Mouse (Mus musculus): Measurements from ENCODE around the gene Lamc2. TPM values are rescaled to one million over a fixed set of nuclear protein-coding genes. Genes with fewer than 3 reads are reported as not detected.

The Lamc2 gene
- polyA plus RNA-seq, 1 experiment from 2014 or later: 62.9 TPM

- Histone ChIP-seq H3K27ac (ENCODE audit: low read length) (no peak overlapping the region), H3K4me3 (ENCODE audit: low read depth, low read length) (no peak overlapping the region), H3K9me3 (ENCODE audit: low read length) (no peaks in the 10 kb centered on the region), H3K4me1 (ENCODE audit: insufficient read depth, low read depth, low read length) (0 out of 2 replicates have a peak, but pooled peaks cover 6% of the 10 kb centered on the region), H3K36me3 (ENCODE audit: insufficient read depth, low read length) (no peaks in the 10 kb centered on the region), H3K4me2 (replicated peaks; ENCODE audit: low read depth, low read length) (no peak overlapping the region), H3K9ac (replicated peaks; ENCODE audit: low read depth) (no peak overlapping the region), H3K27me3 (replicated peaks; ENCODE audit: insufficient read depth, low read length) (no peaks in the 10 kb centered on the region)
- DNase-seq (ENCODE audit: low spot score) (peak; percentile 4), ATAC-seq (no peak)
- WGBS: 61% methylated on average over 11 of the region's 12 CpGs
- TF ChIP-seq EP300 (IDR thresholded peaks at IDR 0.05) (no peak), CTCF (IDR thresholded peaks at IDR 0.05) (no peak)
These were observed 81.4 kb downstream of the Lamc2 start for GRCm38 (mm10) chr1:153104804-153105203.

- ATAC-seq: no peak
- 0 out of 2 replicates have a peak, but pooled peaks cover 6% of the 10 kb centered on the region for H3K4me1 ChIP-seq (ENCODE audit: insufficient read depth, low read depth, low read length)
- H3K27me3 ChIP-seq (replicated peaks; ENCODE audit: insufficient read depth, low read length): no peaks in the 10 kb centered on the region
- no peaks in the 10 kb centered on the region for H3K36me3 ChIP-seq (ENCODE audit: insufficient read depth, low read length)
- H3K9ac ChIP-seq (replicated peaks; ENCODE audit: low read depth): no peak overlapping the region
- H3K4me3 ChIP-seq (ENCODE audit: low read depth, low read length): no peak overlapping the region
- WGBS: 98% methylated on average over 8 of the region's 8 CpGs
- no peak overlapping the region for H3K4me2 ChIP-seq (replicated peaks; ENCODE audit: low read depth, low read length)
- no peaks in the 10 kb centered on the region for H3K9me3 ChIP-seq (ENCODE audit: low read length)
- TF ChIP-seq EP300 (IDR thresholded peaks at IDR 0.05): no peak
- TF ChIP-seq CTCF (IDR thresholded peaks at IDR 0.05): no peak
- DNase-seq (ENCODE audit: low spot score): no peak
- H3K27ac ChIP-seq (ENCODE audit: low read length): no peak overlapping the region
These were observed 83.1 kb downstream of the Lamc2 start for GRCm38 (mm10) chr1:153103186-153103554.

GRCm38 (mm10) chr1:153102296-153103185 lies 83.7 kb downstream of the Lamc2 start:
- WGBS: 92% methylated on average over 17 of the region's 17 CpGs
- Histone ChIP-seq H3K27me3 (replicated peaks; ENCODE audit: insufficient read depth, low read length) (no peaks in the 10 kb centered on the region), H3K4me3 (ENCODE audit: low read depth, low read length) (no peak overlapping the region), H3K27ac (ENCODE audit: low read length) (no peak overlapping the region), H3K9me3 (ENCODE audit: low read length) (no peaks in the 10 kb centered on the region), H3K4me1 (ENCODE audit: insufficient read depth, low read depth, low read length) (0 out of 2 replicates have a peak, but pooled peaks cover 4% of the 10 kb centered on the region), H3K9ac (replicated peaks; ENCODE audit: low read depth) (no peak overlapping the region), H3K4me2 (replicated peaks; ENCODE audit: low read depth, low read length) (no peak overlapping the region), H3K36me3 (ENCODE audit: insufficient read depth, low read length) (no peaks in the 10 kb centered on the region)
- TF ChIP-seq EP300 (IDR thresholded peaks at IDR 0.05): no peak
- TF ChIP-seq CTCF (IDR thresholded peaks at IDR 0.05): no peak
- no peak for ATAC-seq
- peak; percentile 6 for DNase-seq (ENCODE audit: low spot score)

- 17% methylated on average over 9 of the region's 9 CpGs for WGBS
- Histone ChIP-seq H3K4me3 (ENCODE audit: low read depth, low read length) (no peak overlapping the region), H3K9me3 (ENCODE audit: low read length) (no peaks in the 10 kb centered on the region), H3K27me3 (replicated peaks; ENCODE audit: insufficient read depth, low read length) (no peaks in the 10 kb centered on the region), H3K9ac (replicated peaks; ENCODE audit: low read depth) (no peak overlapping the region), H3K4me2 (replicated peaks; ENCODE audit: low read depth, low read length) (no peak overlapping the region; the same call in 1 of the 2 replicates), H3K36me3 (ENCODE audit: insufficient read depth, low read length) (no peaks in the 10 kb centered on the region), H3K27ac (ENCODE audit: low read length) (no peak overlapping the region), H3K4me1 (ENCODE audit: insufficient read depth, low read depth, low read length) (0 out of 2 replicates have a peak, but pooled peaks cover 4% of the 10 kb centered on the region)
- DNase-seq (ENCODE audit: low spot score) (peak; percentile 84), ATAC-seq (peak; percentile 36)
- TF ChIP-seq EP300 (IDR thresholded peaks at IDR 0.05): no peak
- TF ChIP-seq CTCF (IDR thresholded peaks at IDR 0.05): peak; percentile 81
These were observed 84.8 kb downstream of the Lamc2 start for GRCm38 (mm10) chr1:153101327-153101880.

- Histone ChIP-seq H3K9me3 (ENCODE audit: low read length) (no peaks in the 10 kb centered on the region), H3K9ac (replicated peaks; ENCODE audit: low read depth) (no peak overlapping the region), H3K4me2 (replicated peaks; ENCODE audit: low read depth, low read length) (no peak overlapping the region), H3K36me3 (ENCODE audit: insufficient read depth, low read length) (no peaks in the 10 kb centered on the region), H3K4me1 (ENCODE audit: insufficient read depth, low read depth, low read length) (0 out of 2 replicates have a peak, but pooled peaks cover 4% of the 10 kb centered on the region), H3K27me3 (replicated peaks; ENCODE audit: insufficient read depth, low read length) (no peaks in the 10 kb centered on the region), H3K4me3 (ENCODE audit: low read depth, low read length) (no peak overlapping the region), H3K27ac (ENCODE audit: low read length) (no peak overlapping the region)
- TF ChIP-seq CTCF (IDR thresholded peaks at IDR 0.05) (no peak), EP300 (IDR thresholded peaks at IDR 0.05) (no peak)
- 20% methylated on average over 9 of the region's 9 CpGs for WGBS
- peak; percentile 6 for DNase-seq (ENCODE audit: low spot score)
- ATAC-seq: no peak
These were observed 85.3 kb downstream of the Lamc2 start for GRCm38 (mm10) chr1:153100912-153101311.

DNA sequence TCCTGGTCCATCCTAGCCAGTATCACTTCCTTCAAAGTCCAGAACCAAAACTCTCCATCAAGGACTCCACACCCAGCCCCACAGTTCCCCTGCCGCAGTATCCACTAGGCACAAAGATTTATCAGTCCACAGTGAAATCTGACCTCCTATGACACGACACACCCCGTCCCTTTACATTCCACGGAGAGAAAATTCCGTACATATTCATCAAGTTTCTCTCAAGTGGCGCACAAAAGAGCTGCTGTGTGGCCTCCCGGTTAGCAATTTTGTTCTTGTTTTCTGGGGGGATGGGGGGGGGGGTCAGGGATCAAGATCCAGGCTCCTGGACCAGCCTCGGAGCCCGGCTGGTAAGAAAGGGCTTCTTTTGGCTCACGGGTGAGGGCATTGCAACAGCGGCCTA lies 87.7 kb downstream of the Lamc2 start:
- Histone ChIP-seq H3K4me2 (replicated peaks; ENCODE audit: low read depth, low read length) (no peak overlapping the region), H3K4me1 (ENCODE audit: insufficient read depth, low read depth, low read length) (peaks cover 7% of the 10 kb centered on the region; the same call in 1 of the 2 replicates), H3K27me3 (replicated peaks; ENCODE audit: insufficient read depth, low read length) (no peaks in the 10 kb centered on the region), H3K9ac (replicated peaks; ENCODE audit: low read depth) (no peak overlapping the region), H3K27ac (ENCODE audit: low read length) (peak overlapping the region; percentile 62), H3K4me3 (ENCODE audit: low read depth, low read length) (no peak overlapping the region), H3K9me3 (ENCODE audit: low read length) (no peaks in the 10 kb centered on the region), H3K36me3 (ENCODE audit: insufficient read depth, low read length) (no peaks in the 10 kb centered on the region)
- ATAC-seq: peak; percentile 53
- peak; percentile 66 for DNase-seq (ENCODE audit: low spot score)
- peak; percentile 95 for TF ChIP-seq EP300 (IDR thresholded peaks at IDR 0.05)
- no peak for TF ChIP-seq CTCF (IDR thresholded peaks at IDR 0.05)
- WGBS: 50% methylated on average over 11 of the region's 11 CpGs
